Comparison of ENCODE assay signal across 8 mouse cellular contexts in genomic region chr7:80198863-80199262, GRCm38 (mm10). TPM values are rescaled to one million over a fixed set of nuclear protein-coding genes. Genes with fewer than 3 reads are reported as not detected.
A peak's percentile ranks its signal among the peaks of the same experiment; 100 is the strongest.
DNase-seq lines count a peak whose midpoint lies in the region; ATAC-seq and TF ChIP-seq lines count a peak whose summit lies in the region.

No protein-coding gene starts in this region.

- peak overlapping the region; percentile 77 for H3K4me2 ChIP-seq in hindbrain, postnatal 0 days (ENCODE audit: low read depth, low read length)
- H3K4me2 ChIP-seq in midbrain, postnatal 0 days (ENCODE audit: low read depth, low read length, poor library complexity, severe bottlenecking) = peak overlapping the region; percentile 79

- ATAC-seq in hindbrain, postnatal 0 days = no peak
- ATAC-seq in midbrain, postnatal 0 days (ENCODE audit: low FRiP score) = peak; percentile 1; the same call in 1 of the 2 replicates

- H3K9me3 ChIP-seq in hindbrain, postnatal 0 days (ENCODE audit: low read length) = no peaks in the 10 kb centered on the region
- no peaks in the 10 kb centered on the region for H3K9me3 ChIP-seq in midbrain, postnatal 0 days (ENCODE audit: low read length)

- H3K9ac ChIP-seq in hindbrain, postnatal 0 days (replicated peaks; ENCODE audit: low read length) = peak overlapping the region; percentile 81
- peak overlapping the region; percentile 81 for H3K9ac ChIP-seq in midbrain, postnatal 0 days (replicated peaks; ENCODE audit: low read length, poor library complexity, severe bottlenecking)

- DNase-seq in embryo, embryonic 11 days = peak; percentile 49
- no peak for DNase-seq in embryo, embryonic 10 days (ENCODE audit: low spot score)
- peak; percentile 57 to 66 for DNase-seq in spleen, postnatal 10 days (ENCODE audit: low spot score in 2 of 2)
- DNase-seq in spleen, postnatal 14 days (ENCODE audit: low spot score in 2 of 2) = no peak
- peak; percentile 47 for DNase-seq in hindbrain, postnatal 0 days (ENCODE audit: low spot score)
- no peak for DNase-seq in midbrain, postnatal 0 days (ENCODE audit: low spot score)
- DNase-seq in urinary bladder, adult 2 months (ENCODE audit: low spot score) = no peak
- DNase-seq in left cerebral cortex, adult 18-20 months (ENCODE audit: low spot score in 2 of 2) = no peak

- H3K4me3 ChIP-seq in hindbrain, postnatal 0 days (ENCODE audit: low read length) = peak overlapping the region; percentile 72
- peak overlapping the region; percentile 77 for H3K4me3 ChIP-seq in midbrain, postnatal 0 days (ENCODE audit: low read depth, low read length)

- under 1% methylated on average over 11 of the region's 11 CpGs for WGBS in hindbrain, postnatal 0 days
- WGBS in midbrain, postnatal 0 days = 2% methylated on average over 11 of the region's 11 CpGs

- H3K27ac ChIP-seq in hindbrain, postnatal 0 days = peak overlapping the region; percentile 95
- peak overlapping the region; percentile 89 for H3K27ac ChIP-seq in midbrain, postnatal 0 days (ENCODE audit: low read depth, low read length)

- peaks cover 42% of the 10 kb centered on the region for H3K4me1 ChIP-seq in hindbrain, postnatal 0 days (ENCODE audit: insufficient read depth, low read length)
- H3K4me1 ChIP-seq in midbrain, postnatal 0 days (ENCODE audit: insufficient read depth, low read length) = peaks cover 26% of the 10 kb centered on the region

- H3K36me3 ChIP-seq in hindbrain, postnatal 0 days (ENCODE audit: insufficient read depth, low read length) = no peaks in the 10 kb centered on the region
- H3K36me3 ChIP-seq in midbrain, postnatal 0 days (ENCODE audit: insufficient read depth, low read length) = 0 out of 2 replicates have a peak, but pooled peaks cover 3% of the 10 kb centered on the region

- H3K27me3 ChIP-seq in hindbrain, postnatal 0 days (ENCODE audit: insufficient read depth, low read length) = no peaks in the 10 kb centered on the region
- H3K27me3 ChIP-seq in midbrain, postnatal 0 days (ENCODE audit: insufficient read depth, low read length) = no peaks in the 10 kb centered on the region

- no peak for TF ChIP-seq CTCF in hindbrain, postnatal 0 days (IDR thresholded peaks at IDR 0.05; ENCODE audit: low read depth)
- no peak for TF ChIP-seq CTCF in midbrain, postnatal 0 days (IDR thresholded peaks at IDR 0.05)

RNA-seq across cellular contexts. Expression of gene Sema4b, which starts 12.2 kb away (rescaled TPM):
- 47.5 and 49.5 TPM in 2 replicates for total RNA-seq in hindbrain, postnatal 0 days (2014; rRNA removed)
- 26.6 and 28.1 TPM in 2 replicates for polyA plus RNA-seq in hindbrain, postnatal 0 days (2015; fragmentation: Nextera tagmentation; extraction: Ambion mirVana)
- 40.3 and 43.7 TPM in 2 replicates for total RNA-seq in midbrain, postnatal 0 days (2014; rRNA removed)
- polyA plus RNA-seq in midbrain, postnatal 0 days (2015; fragmentation: Nextera tagmentation; extraction: Ambion mirVana) = 26.3 and 29.2 TPM in 2 replicates
- polyA plus RNA-seq in urinary bladder, adult 2 months (2012; rRNA removed) = 15.8 and 27.2 TPM in 2 replicates
- total RNA-seq in left cerebral cortex, adult 18-20 months (2021) = 10 to 100 TPM; 17.7 to 18.0 TPM

RNA-seq across cellular contexts. Expression of gene Cib1, which starts 33.8 kb away (rescaled TPM):
- 33.5 and 34.1 TPM in 2 replicates for total RNA-seq in hindbrain, postnatal 0 days (2014; rRNA removed)
- polyA plus RNA-seq in hindbrain, postnatal 0 days (2015; fragmentation: Nextera tagmentation; extraction: Ambion mirVana) = 49.9 and 55.6 TPM in 2 replicates
- 15.2 and 22.3 TPM in 2 replicates for total RNA-seq in midbrain, postnatal 0 days (2014; rRNA removed)
- polyA plus RNA-seq in midbrain, postnatal 0 days (2015; fragmentation: Nextera tagmentation; extraction: Ambion mirVana) = 30.6 and 33.7 TPM in 2 replicates
- polyA plus RNA-seq in urinary bladder, adult 2 months (2012; rRNA removed) = 66.1 and 85.6 TPM in 2 replicates
- 10 to 100 TPM; 20.4 to 24.3 TPM for total RNA-seq in left cerebral cortex, adult 18-20 months (2021)

RNA-seq across cellular contexts. Expression of gene Gdpgp1, which starts 33.8 kb away (rescaled TPM):
- 5.5 and 6.8 TPM in 2 replicates for total RNA-seq in hindbrain, postnatal 0 days (2014; rRNA removed)
- 2.3 and 2.8 TPM in 2 replicates for polyA plus RNA-seq in hindbrain, postnatal 0 days (2015; fragmentation: Nextera tagmentation; extraction: Ambion mirVana)
- total RNA-seq in midbrain, postnatal 0 days (2014; rRNA removed) = 5.9 and 7.4 TPM in 2 replicates
- 2.5 and 2.8 TPM in 2 replicates for polyA plus RNA-seq in midbrain, postnatal 0 days (2015; fragmentation: Nextera tagmentation; extraction: Ambion mirVana)
- 2.2 and 2.6 TPM in 2 replicates for polyA plus RNA-seq in urinary bladder, adult 2 months (2012; rRNA removed)
- total RNA-seq in left cerebral cortex, adult 18-20 months (2021) = 1 to 10 TPM; 5.3 to 6.4 TPM

RNA-seq across cellular contexts. Expression of gene Ttll13, which starts 47.3 kb away (rescaled TPM):
- 0.61 and 0.73 TPM in 2 replicates for total RNA-seq in hindbrain, postnatal 0 days (2014; rRNA removed)
- 1.8 and 2.7 TPM in 2 replicates for polyA plus RNA-seq in hindbrain, postnatal 0 days (2015; fragmentation: Nextera tagmentation; extraction: Ambion mirVana)
- total RNA-seq in midbrain, postnatal 0 days (2014; rRNA removed) = 1.2 and 1.6 TPM in 2 replicates
- 2.4 and 3.2 TPM in 2 replicates for polyA plus RNA-seq in midbrain, postnatal 0 days (2015; fragmentation: Nextera tagmentation; extraction: Ambion mirVana)
- polyA plus RNA-seq in urinary bladder, adult 2 months (2012; rRNA removed) = 1.2 and 1.7 TPM in 2 replicates
- total RNA-seq in left cerebral cortex, adult 18-20 months (2021) = 1 to 10 TPM; 1.9 to 3.0 TPM

Comparison
In these comparisons a context has a peak if more than half of its experiments do, and no peak if none do; other contexts are left out.
1. DNase-seq: peak in embryo, embryonic 11 days (single experiment), spleen, postnatal 10 days (2 of 2) and hindbrain, postnatal 0 days (single experiment); none in embryo, embryonic 10 days (single experiment), spleen, postnatal 14 days (0 of 2), midbrain, postnatal 0 days (single experiment), urinary bladder, adult 2 months (single experiment) and left cerebral cortex, adult 18-20 months (0 of 2).